Mouse (Mus musculus) MEL (cell line): ENCODE results near the gene Itsn1. TPM values are rescaled to one million over a fixed set of nuclear protein-coding genes. Genes with fewer than 3 reads are reported as not detected.

Experiments used
- DNase-seq: peaks from one replicate; pipeline ENCODE4 v3.0.0; 2011; ENCODE audit warnings: low read depth, low spot score
- H3K27ac ChIP-seq: 2 replicates; pipeline ENCODE4 v1.5.1; 2012; ENCODE audit warnings: low read depth, mild to moderate bottlenecking, control low read depth, low read length, moderate library complexity; ENCODE audit not compliant: control insufficient read depth
- H3K27me3 ChIP-seq, 2 experiments: fragments of 150-350 bp in 1 of 2; sonication (generic) in 1 of 2; 2 replicates each; pipeline ENCODE4 v1.6.1; 2012; ENCODE audit warnings: low read length in 2 of 2, mild to moderate bottlenecking in 2 of 2, improper control_type of control experiment in 1 of 2, moderate library complexity in 1 of 2; ENCODE audit not compliant: insufficient read depth in 2 of 2, control insufficient read depth in 1 of 2
- H3K36me3 ChIP-seq, 2 experiments: 2 replicates each; pipeline ENCODE4 v1.6.1; 2012 to 2014; ENCODE audit warnings: low read length in 2 of 2, improper control_type of control experiment in 1 of 2, inconsistent platforms in 1 of 2, mild to moderate bottlenecking in 1 of 2; ENCODE audit not compliant: insufficient read depth in 2 of 2, control insufficient read depth in 1 of 2
- H3K4me1 ChIP-seq, 2 experiments: fragments of 150-350 bp in 1 of 2; sonication (generic) in 1 of 2; 2 replicates each; pipeline ENCODE4 v1.6.1; 2012; ENCODE audit warnings: low read length in 2 of 2, improper control_type of control experiment in 1 of 2, mild to moderate bottlenecking in 1 of 2; ENCODE audit not compliant: insufficient read depth in 2 of 2, control insufficient read depth in 1 of 2
- H3K4me3 ChIP-seq, 2 experiments: fragments of 150-350 bp in 1 of 2; sonication (generic) in 1 of 2; 2 replicates each; pipeline ENCODE4 v1.5.1; 2012; ENCODE audit warnings: low read depth in 2 of 2, low read length in 2 of 2, mild to moderate bottlenecking in 2 of 2, moderate library complexity in 2 of 2, control low read depth in 1 of 2, improper control_type of control experiment in 1 of 2; ENCODE audit not compliant: control insufficient read depth in 1 of 2, insufficient read depth in 1 of 2
- H3K79me2 ChIP-seq: 2 replicates; pipeline ENCODE4 v1.6.1; 2012; ENCODE audit warnings: mild to moderate bottlenecking, low read length, moderate library complexity; ENCODE audit not compliant: control insufficient read depth, poor library complexity, insufficient read depth
- H3K9ac ChIP-seq: 2 replicates; pipeline ENCODE4 v1.6.1; 2012; ENCODE audit warnings: low read depth, mild to moderate bottlenecking, control low read depth, low read length, moderate library complexity; ENCODE audit not compliant: control insufficient read depth, poor library complexity, severe bottlenecking
- H3K9me3 ChIP-seq: fragments of 150-350 bp; sonication (generic); replicated peaks from 2 replicates; pipeline ENCODE4 v1.6.1; 2012; ENCODE audit warnings: mild to moderate bottlenecking, low read length, improper control_type of control experiment, moderate library complexity; ENCODE audit not compliant: insufficient read depth
- CHD1 ChIP-seq: IDR thresholded peaks from 2 replicates; pipeline ENCODE4 v1.6.1; 2012; ENCODE audit warnings: low read depth, mild to moderate bottlenecking, inconsistent platforms, low read length, improper control_type of control experiment
- CHD2 ChIP-seq: IDR thresholded peaks from 2 replicates; pipeline ENCODE4 v1.6.1; 2011; ENCODE audit warnings: low read length, improper control_type of control experiment
- CTCF ChIP-seq, 3 experiments: IDR thresholded peaks in 2 of 3; conservative IDR thresholded peaks in 1 of 3; 2 replicates each; pipeline ENCODE4 v1.5.1; 2011 to 2012; ENCODE audit warnings: low read length in 3 of 3, low read depth in 2 of 3, mild to moderate bottlenecking in 2 of 3, improper control_type of control experiment in 1 of 3, inconsistent platforms in 1 of 3, mixed read lengths in 1 of 3, moderate library complexity in 1 of 3; ENCODE audit not compliant: control insufficient read depth in 1 of 3, insufficient read depth in 1 of 3, poor library complexity in 1 of 3, severe bottlenecking in 1 of 3
- ELF1 ChIP-seq: IDR thresholded peaks from 2 replicates; pipeline ENCODE4 v1.6.1; 2014; ENCODE audit warnings: low read depth, mild to moderate bottlenecking, inconsistent platforms, low read length, improper control_type of control experiment, moderate library complexity
- EP300 ChIP-seq, 2 experiments: IDR thresholded peaks; 2 replicates each; pipeline ENCODE4 v1.6.1; 2011; ENCODE audit warnings: improper control_type of control experiment in 2 of 2, low read length in 2 of 2, low read depth in 1 of 2, mild to moderate bottlenecking in 1 of 2
- ETS1 ChIP-seq: IDR thresholded peaks from 2 replicates; pipeline ENCODE4 v1.6.1; 2012; ENCODE audit warnings: low read depth, mild to moderate bottlenecking, inconsistent platforms, low read length, improper control_type of control experiment, moderate library complexity
- GABPA ChIP-seq: IDR thresholded peaks from 2 replicates; pipeline ENCODE4 v1.6.1; 2012; ENCODE audit warnings: low read depth, mild to moderate bottlenecking, inconsistent platforms, low read length, improper control_type of control experiment, moderate library complexity
- GATA1 ChIP-seq: IDR thresholded peaks from 2 replicates; pipeline ENCODE4 v1.6.1; 2011; ENCODE audit warnings: low read depth, low read length, improper control_type of control experiment
- HCFC1 ChIP-seq: IDR thresholded peaks from 2 replicates; pipeline ENCODE4 v1.6.1; 2012; ENCODE audit warnings: low read depth, mild to moderate bottlenecking, inconsistent platforms, low read length, improper control_type of control experiment, moderate library complexity
- JUND ChIP-seq: IDR thresholded peaks from 2 replicates; pipeline ENCODE4 v1.6.1; 2011; ENCODE audit warnings: low read depth, mild to moderate bottlenecking, improper control_type of control experiment, low read length
- MAFK ChIP-seq: IDR thresholded peaks from 2 replicates; pipeline ENCODE4 v1.6.1; 2011; ENCODE audit warnings: low read depth, mild to moderate bottlenecking, low read length, improper control_type of control experiment, borderline replicate concordance
- MAX ChIP-seq: IDR thresholded peaks from 2 replicates; pipeline ENCODE4 v1.6.1; 2011; ENCODE audit warnings: low read length, improper control_type of control experiment
- MXI1 ChIP-seq: IDR thresholded peaks from 2 replicates; pipeline ENCODE4 v1.6.1; 2011; ENCODE audit warnings: mild to moderate bottlenecking, low read depth, low read length, improper control_type of control experiment
- MYB ChIP-seq: IDR thresholded peaks from 2 replicates; pipeline ENCODE4 v1.6.1; 2011; ENCODE audit warnings: mild to moderate bottlenecking, low read depth, low read length, improper control_type of control experiment
- MYC ChIP-seq: IDR thresholded peaks from 2 replicates; pipeline ENCODE4 v1.6.1; 2011; ENCODE audit warnings: low read depth, mild to moderate bottlenecking, low read length, improper control_type of control experiment, moderate library complexity
- NELFE ChIP-seq: IDR thresholded peaks from 2 replicates; pipeline ENCODE4 v1.6.1; 2011; ENCODE audit warnings: low read depth, low read length, improper control_type of control experiment
- NRF1 ChIP-seq: IDR thresholded peaks from 2 replicates; pipeline ENCODE4 v1.6.1; 2014; ENCODE audit warnings: low read depth, mild to moderate bottlenecking, inconsistent platforms, low read length, improper control_type of control experiment, moderate library complexity; ENCODE audit not compliant: poor library complexity, insufficient read depth, severe bottlenecking
- POLR2AphosphoS2 ChIP-seq: IDR thresholded peaks from 2 replicates; pipeline ENCODE4 v1.6.1; 2011; ENCODE audit warnings: low read length, improper control_type of control experiment
- POLR2AphosphoS5 ChIP-seq: IDR thresholded peaks from 2 replicates; pipeline ENCODE4 v1.6.1; 2012; ENCODE audit warnings: low read depth, borderline replicate concordance, mild to moderate bottlenecking, inconsistent platforms, low read length, moderate library complexity, mixed read lengths
- RCOR1 ChIP-seq: IDR thresholded peaks from 2 replicates; pipeline ENCODE4 v1.6.1; 2012; ENCODE audit warnings: low read depth, mild to moderate bottlenecking, inconsistent platforms, low read length, improper control_type of control experiment
- TAL1 ChIP-seq: IDR thresholded peaks from 2 replicates; pipeline ENCODE4 v1.6.1; 2012; ENCODE audit warnings: mild to moderate bottlenecking, inconsistent platforms, low read length, moderate library complexity, mixed read lengths
- TBP ChIP-seq: IDR thresholded peaks from 2 replicates; pipeline ENCODE4 v1.8.0; 2011; ENCODE audit warnings: low read depth, low read length, improper control_type of control experiment
- UBTF ChIP-seq: IDR thresholded peaks from 2 replicates; pipeline ENCODE4 v1.6.1; 2012; ENCODE audit warnings: low read depth, mild to moderate bottlenecking, inconsistent platforms, low read length, improper control_type of control experiment, moderate library complexity, borderline replicate concordance; ENCODE audit not compliant: insufficient read depth
- USF2 ChIP-seq, 2 experiments: IDR thresholded peaks; 2 replicates each; pipeline ENCODE4 v1.6.1; 2011 to 2012; ENCODE audit warnings: improper control_type of control experiment in 2 of 2, low read length in 2 of 2, borderline replicate concordance in 1 of 2, inconsistent platforms in 1 of 2, low read depth in 1 of 2, mild to moderate bottlenecking in 1 of 2; ENCODE audit not compliant: insufficient read depth in 1 of 2
- ZKSCAN1 ChIP-seq: IDR thresholded peaks from 2 replicates; pipeline ENCODE4 v1.6.1; 2012; ENCODE audit warnings: low read depth, mild to moderate bottlenecking, inconsistent platforms, low read length, improper control_type of control experiment, moderate library complexity
- ZMIZ1 ChIP-seq: IDR thresholded peaks from 2 replicates; pipeline ENCODE4 v1.6.1; 2012; ENCODE audit warnings: low read depth, mild to moderate bottlenecking, inconsistent platforms, low read length, improper control_type of control experiment, moderate library complexity
- polyA plus RNA-seq, 2 experiments: library from polyadenylated mRNA; stranded (reverse) in 1 of 2; unstranded in 1 of 2; fragments of >175 nt in 1 of 2; fragments of >200 nt in 1 of 2; gene quantifications; 2 replicates each; pipeline versions ENCODE4 v1.2.1 to v1.2.4; 2012; ENCODE audit warnings: low replicate concordance in 2 of 2, low read depth in 1 of 2; ENCODE audit not compliant: insufficient read length in 2 of 2, insufficient read depth in 1 of 2, missing spikeins in 1 of 2
- total RNA-seq: library from RNA; depleted of rRNA; stranded (reverse); fragments of 300-350 nt; gene quantifications from 2 replicates; pipeline ENCODE4 v1.2.3, GENCODE M21; 2012

Gene Itsn1
- total and polyA plus RNA-seq, 3 experiments, result 14.7 to 36.5 TPM; not detected in 1

DNA sequence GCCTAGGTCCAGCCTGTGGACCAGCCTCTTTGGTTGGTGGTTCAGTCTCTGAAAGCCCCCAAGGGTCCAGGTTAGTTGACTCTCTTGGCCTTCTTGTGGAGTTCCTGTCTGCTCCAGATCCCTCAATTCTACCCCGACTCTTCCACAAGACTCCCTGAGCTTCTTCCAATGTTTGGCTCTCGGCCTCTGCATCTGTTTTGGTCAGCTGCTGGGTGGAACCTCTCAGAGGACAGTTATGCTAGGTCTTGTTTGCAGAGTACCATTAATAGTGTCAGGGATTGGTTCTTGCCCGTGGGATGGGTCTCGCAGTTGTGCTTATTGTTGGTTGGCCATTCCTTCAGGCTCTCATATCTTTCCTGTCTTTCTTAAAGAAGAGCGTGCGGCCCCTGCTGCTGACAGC is 39.5 kb downstream of the Itsn1 start:
- TF ChIP-seq POLR2AphosphoS2, result no peak
- TF ChIP-seq ETS1, result no peak
- TF ChIP-seq UBTF, result no peak
- no peak for TF ChIP-seq ELF1
- no peak for TF ChIP-seq MAX
- no peak for TF ChIP-seq CHD2
- TF ChIP-seq MAFK, result no peak
- TF ChIP-seq ZMIZ1, result no peak
- no peak for TF ChIP-seq MYB
- no peak for TF ChIP-seq HCFC1

DNA sequence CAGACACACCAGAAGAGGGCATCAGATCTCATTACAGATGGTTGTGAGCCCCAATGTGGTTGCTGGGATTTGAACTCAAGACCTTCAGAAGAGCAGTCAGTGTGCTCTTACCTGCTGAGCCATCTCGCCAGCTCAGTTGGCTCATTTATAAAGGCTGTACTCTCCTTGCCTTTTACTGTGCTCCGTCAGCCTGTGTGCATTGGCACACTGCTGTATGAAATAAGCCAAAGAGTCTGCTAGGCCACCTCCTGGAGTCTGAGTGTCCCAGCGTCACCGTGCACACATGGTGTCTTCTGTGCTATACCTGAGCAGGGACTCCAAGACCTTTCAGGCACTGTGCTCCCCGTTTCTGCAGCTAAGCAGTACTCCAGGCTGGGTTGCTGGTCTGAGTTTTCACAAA is 40.8 kb downstream of the Itsn1 start:
- peaks cover 0 to 5% of the 10 kb centered on the region in 2 experiments; a peak in 1 of 4 replicates for H3K4me1 ChIP-seq
- no peak overlapping the region for H3K27ac ChIP-seq
- H3K79me2 ChIP-seq, result no peaks in the 10 kb centered on the region
- DNase-seq, result no peak
- H3K9ac ChIP-seq, result no peak overlapping the region
- no peaks in the 10 kb centered on the region; a peak in 1 of 4 replicates for H3K36me3 ChIP-seq
- TF ChIP-seq NRF1, result no peak
- TF ChIP-seq MAFK, result no peak
- no peak for TF ChIP-seq GABPA
- no peak for TF ChIP-seq CHD2
- no peak for TF ChIP-seq CTCF (IDR thresholded peaks at IDR 0.05 in 2 of 3, conservative IDR thresholded peaks at IDR 0.05 in 1 of 3; ENCODE audit: control insufficient read depth in 1 of 3, insufficient read depth in 1 of 3, low read depth in 2 of 3, low read length in 3 of 3, poor library complexity in 1 of 3, severe bottlenecking in 1 of 3)
- TF ChIP-seq MAX, result no peak
- TF ChIP-seq RCOR1, result no peak
- TF ChIP-seq ELF1, result no peak
- no peak for TF ChIP-seq EP300 (IDR thresholded peaks at IDR 0.05; ENCODE audit: low read depth in 1 of 2, low read length in 2 of 2)
- TF ChIP-seq POLR2AphosphoS5, result no peak
- TF ChIP-seq JUND, result no peak
- TF ChIP-seq MYC, result no peak
- TF ChIP-seq NELFE, result no peak
- no peak for TF ChIP-seq TBP
- no peak for TF ChIP-seq MXI1
- TF ChIP-seq USF2 (IDR thresholded peaks at IDR 0.05; ENCODE audit: borderline replicate concordance in 1 of 2, insufficient read depth in 1 of 2, low read depth in 1 of 2, low read length in 2 of 2), result no peak
- no peak for TF ChIP-seq TAL1
- TF ChIP-seq ZKSCAN1, result no peak
- TF ChIP-seq GATA1, result no peak
- TF ChIP-seq CHD1, result no peak
- TF ChIP-seq, all 39 proteins: peak for 0
- Histone ChIP-seq H3K4me3 (no peak overlapping the region), H3K27me3 (no peaks in the 10 kb centered on the region), H3K9me3 (no peaks in the 10 kb centered on the region)

More for the DNA sequence above, 39.5 kb downstream of the Itsn1 start:
- H3K36me3 ChIP-seq, result no peaks in the 10 kb centered on the region; a peak in 1 of 4 replicates
- H3K4me3 ChIP-seq, result no peak overlapping the region
- H3K79me2 ChIP-seq, result no peaks in the 10 kb centered on the region
- DNase-seq, result no peak
- H3K9me3 ChIP-seq, result no peaks in the 10 kb centered on the region
- H3K27me3 ChIP-seq, result no peaks in the 10 kb centered on the region
- no peak overlapping the region for H3K9ac ChIP-seq
- no peak overlapping the region for H3K27ac ChIP-seq
- peaks cover 0 to 5% of the 10 kb centered on the region in 2 experiments; a peak in 1 of 4 replicates for H3K4me1 ChIP-seq
